In the genomic region with DNA sequence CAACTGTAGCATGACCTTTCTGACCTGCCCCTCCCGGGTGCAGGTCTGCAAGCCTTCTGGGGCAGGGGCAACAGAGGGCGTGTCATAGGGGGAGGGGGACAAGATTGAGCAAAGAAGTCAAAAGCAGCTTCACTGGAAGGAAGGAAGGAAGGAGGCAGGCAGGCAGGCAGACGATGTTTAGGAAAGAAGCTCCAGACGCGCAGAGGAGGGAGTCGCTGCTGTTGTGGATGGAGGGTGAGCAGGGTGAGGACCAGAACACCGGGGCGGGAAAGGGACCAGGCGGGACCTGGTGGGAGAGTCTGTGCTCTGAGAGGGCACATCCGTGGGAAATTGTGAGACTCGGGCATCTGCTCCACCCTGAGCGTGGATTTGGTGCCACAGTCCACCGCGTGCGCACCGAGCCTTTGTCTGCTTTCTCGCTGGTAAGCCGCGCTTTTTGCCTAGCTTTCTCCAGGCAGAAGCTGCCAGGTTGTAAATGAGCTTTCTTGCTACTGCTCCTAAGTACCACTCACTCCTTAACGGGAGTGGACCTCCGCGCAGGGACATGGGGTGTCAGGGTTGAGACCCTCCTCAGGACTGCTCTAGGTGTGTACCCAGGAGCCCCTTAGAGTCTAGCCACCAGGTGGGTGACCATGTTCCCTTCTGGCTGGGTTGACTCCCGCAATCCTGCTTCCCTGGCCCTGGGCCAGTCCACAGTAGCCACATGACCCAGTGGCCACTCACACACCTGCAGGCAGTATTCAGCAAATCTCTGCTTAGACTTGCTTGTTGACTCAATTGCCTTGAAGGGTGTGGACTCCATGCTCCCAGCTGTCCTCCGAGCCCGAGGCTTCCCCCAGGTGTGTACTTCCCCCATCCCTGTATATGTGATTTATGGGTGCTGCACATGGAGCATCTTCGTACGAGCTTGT, we compare ENCODE assay signal across 8 mouse cellular contexts.
A peak's percentile ranks its signal among the peaks of the same experiment; 100 is the strongest.
DNase-seq lines count a peak whose midpoint lies in the region; ATAC-seq and TF ChIP-seq lines count a peak whose summit lies in the region.

No protein-coding gene starts in this region.

- WGBS in kidney, embryonic 15.5 days: 11% methylated on average over 27 of the region's 27 CpGs
- WGBS in hindbrain, embryonic 15.5 days: 6% methylated on average over 27 of the region's 27 CpGs
- WGBS in midbrain, postnatal 0 days: 7% methylated on average over 27 of the region's 27 CpGs

- H3K27me3 ChIP-seq in kidney, embryonic 15.5 days: peaks cover 83% of the 10 kb centered on the region
- H3K27me3 ChIP-seq in hindbrain, embryonic 15.5 days: peaks cover 13% of the 10 kb centered on the region
- no peaks in the 10 kb centered on the region; the same call in none of the 2 replicates for H3K27me3 ChIP-seq in midbrain, postnatal 0 days (ENCODE audit: insufficient read depth, low read length)

- H3K9me3 ChIP-seq in kidney, embryonic 15.5 days (replicated peaks): no peaks in the 10 kb centered on the region
- H3K9me3 ChIP-seq in hindbrain, embryonic 15.5 days: no peaks in the 10 kb centered on the region
- no peaks in the 10 kb centered on the region for H3K9me3 ChIP-seq in midbrain, postnatal 0 days (ENCODE audit: low read length)

- no peak overlapping the region for H3K27ac ChIP-seq in kidney, embryonic 15.5 days
- H3K27ac ChIP-seq in cortical plate, adult 2 months (ENCODE audit: insufficient read depth, low read length): no peak overlapping the region
- H3K27ac ChIP-seq in hindbrain, embryonic 15.5 days (replicated peaks): peak overlapping the region; percentile 86
- peak overlapping the region; percentile 78 for H3K27ac ChIP-seq in midbrain, postnatal 0 days (ENCODE audit: low read depth, low read length)

- TF ChIP-seq CTCF in cortical plate, adult 2 months (IDR thresholded peaks at IDR 0.05; ENCODE audit: extremely low read depth, insufficient read depth, low read length): no peak
- TF ChIP-seq CTCF in midbrain, postnatal 0 days (IDR thresholded peaks at IDR 0.05): peak; percentile 20; the same call in 1 of the 2 replicates

- no peak for ATAC-seq in kidney, embryonic 15.5 days (replicated peaks; ENCODE audit: low FRiP score)
- ATAC-seq in hindbrain, embryonic 15.5 days (ENCODE audit: low FRiP score, low read depth): peak; percentile 5; the same call in 1 of the 2 replicates
- ATAC-seq in midbrain, postnatal 0 days (ENCODE audit: low FRiP score): 0 out of 2 replicates have a peak, but pooled peaks have one; percentile 17

- peak overlapping the region; percentile 98 for H3K4me2 ChIP-seq in kidney, embryonic 15.5 days
- peak overlapping the region; percentile 86 for H3K4me2 ChIP-seq in hindbrain, embryonic 15.5 days
- peak overlapping the region; percentile 93 for H3K4me2 ChIP-seq in midbrain, postnatal 0 days (ENCODE audit: low read depth, low read length, poor library complexity, severe bottlenecking)

- no peaks in the 10 kb centered on the region for H3K36me3 ChIP-seq in kidney, embryonic 15.5 days
- H3K36me3 ChIP-seq in hindbrain, embryonic 15.5 days: no peaks in the 10 kb centered on the region
- no peaks in the 10 kb centered on the region for H3K36me3 ChIP-seq in midbrain, postnatal 0 days (ENCODE audit: insufficient read depth, low read length)

- H3K4me3 ChIP-seq in kidney, embryonic 15.5 days (replicated peaks): peak overlapping the region; percentile 71
- H3K4me3 ChIP-seq in cortical plate, adult 2 months (ENCODE audit: insufficient read depth, low read length): peak overlapping the region; percentile 67
- peak overlapping the region; percentile 69 for H3K4me3 ChIP-seq in hindbrain, embryonic 15.5 days
- peak overlapping the region; percentile 72 for H3K4me3 ChIP-seq in midbrain, postnatal 0 days (ENCODE audit: low read depth, low read length)

- H3K9ac ChIP-seq in kidney, embryonic 15.5 days: peak overlapping the region; percentile 65; the same call in 1 of the 2 replicates
- H3K9ac ChIP-seq in hindbrain, embryonic 15.5 days: peak overlapping the region; percentile 80
- peak overlapping the region; percentile 89 for H3K9ac ChIP-seq in midbrain, postnatal 0 days (replicated peaks; ENCODE audit: low read length, poor library complexity, severe bottlenecking)

- no peak for TF ChIP-seq POLR2A in cortical plate, adult 2 months (IDR thresholded peaks at IDR 0.05; ENCODE audit: extremely low read depth, insufficient read depth, low read length)

- no peak for DNase-seq in kidney, adult 9 months
- peak; percentile 48 for DNase-seq in midbrain, postnatal 0 days (ENCODE audit: low spot score)
- DNase-seq in MN1 (ENCODE audit: low spot score): no peak
- DNase-seq in gastrocnemius, postnatal 10 days: no peak
- no peak for DNase-seq in frontal cortex, postnatal 36 days (ENCODE audit: low spot score in 2 of 2)

- H3K4me1 ChIP-seq in kidney, embryonic 15.5 days: peaks cover 35% of the 10 kb centered on the region
- no peaks in the 10 kb centered on the region; the same call in 1 of the 2 replicates for H3K4me1 ChIP-seq in cortical plate, adult 2 months (ENCODE audit: control insufficient read depth, insufficient read depth, low read length)
- H3K4me1 ChIP-seq in hindbrain, embryonic 15.5 days (replicated peaks): peaks cover 35% of the 10 kb centered on the region
- peaks cover 14% of the 10 kb centered on the region for H3K4me1 ChIP-seq in midbrain, postnatal 0 days (ENCODE audit: insufficient read depth, low read length)

Comparison
In these comparisons a context has a peak if more than half of its experiments do, and no peak if none do; other contexts are left out.
1. H3K27ac ChIP-seq: peak in hindbrain, embryonic 15.5 days (single experiment) and midbrain, postnatal 0 days (single experiment); none in kidney, embryonic 15.5 days (single experiment) and cortical plate, adult 2 months (single experiment).
2. Peak in every context shown above with its lines, with median percentiles within 50 percentile points of each other: H3K4me2 ChIP-seq, H3K4me3 ChIP-seq and H3K9ac ChIP-seq.